Mouse (Mus musculus): ENCODE data around the gene Tsfm. TPM values are rescaled to one million over a fixed set of nuclear protein-coding genes. Genes with fewer than 3 reads are reported as not detected.

The Tsfm gene
- total and polyA plus RNA-seq, 3 experiments, result 53.0 to 88.9 (median 78.0) TPM

GRCm38 (mm10) chr10:127042468-127043115 is 12.0 kb upstream of the Tsfm start:
- peak; percentile 64 for DNase-seq (ENCODE audit: extremely low read depth)
- peaks cover 5% of the 10 kb centered on the region; the same call in 1 of the 2 replicates for H3K79me2 ChIP-seq (replicated peaks; ENCODE audit: control insufficient read depth, extremely low read depth, insufficient read depth, poor library complexity, severe bottlenecking)
- no peaks in the 10 kb centered on the region for H3K27me3 ChIP-seq (replicated peaks)
- peak overlapping the region; percentile 94 for H3K4me2 ChIP-seq (ENCODE audit: insufficient read depth, low read depth, poor library complexity, severe bottlenecking)
- no peak overlapping the region for H3K27ac ChIP-seq (ENCODE audit: insufficient read depth, low read depth)
- H3K4me3 ChIP-seq (replicated peaks in 1 of 3; ENCODE audit: low read depth in 2 of 3, low read length in 2 of 3, poor library complexity in 1 of 3), result peak overlapping the region; percentile 74 to 97 (median 91)
- in situ Hi-C loops (cut with MboI; ENCODE audit: low pct_ligation_motif_present, low pct_unique_long_range_greater_than_20kb, low sequenced_read_pairs), result no loop called here
- H3K4me1 ChIP-seq (ENCODE audit: control insufficient read depth in 1 of 2, insufficient read depth in 2 of 2), result peaks cover 14 to 39% of the 10 kb centered on the region in 2 experiments
- H3K36me3 ChIP-seq (replicated peaks in 1 of 2; ENCODE audit: control insufficient read depth in 1 of 2, insufficient read depth in 1 of 2, low read length in 1 of 2), result peaks cover 16 to 53% of the 10 kb centered on the region in 2 experiments
- no peaks in the 10 kb centered on the region for H3K9me3 ChIP-seq (replicated peaks; ENCODE audit: low read length)
- dilution Hi-C loops (cut with MboI; ENCODE audit: extremely low pct_ligation_motif_present, extremely low pct_unique_long_range_greater_than_20kb, low sequenced_read_pairs), result no loop called here
- H3K9ac ChIP-seq (ENCODE audit: insufficient read depth, low read depth), result peak overlapping the region; percentile 45
- TF ChIP-seq TBP (conservative IDR thresholded peaks at IDR 0.05; ENCODE audit: low read depth, low read length), result peak; percentile 76
- TF ChIP-seq USF2 (conservative IDR thresholded peaks at IDR 0.05; ENCODE audit: low read depth, low read length), result no peak; the same call in 1 of the 2 replicates
- TF ChIP-seq IRF4 (IDR thresholded peaks at IDR 0.05; ENCODE audit: low read depth, low read length), result no peak
- no peak for TF ChIP-seq JUND (conservative IDR thresholded peaks at IDR 0.05; ENCODE audit: low read depth, low read length)
- peak; percentile 40; the same call in 1 of the 2 replicates for TF ChIP-seq HCFC1 (IDR thresholded peaks at IDR 0.05; ENCODE audit: low read depth, low read length)
- TF ChIP-seq NRF1 (IDR thresholded peaks at IDR 0.05; ENCODE audit: low read depth, low read length), result no peak
- no peak for TF ChIP-seq NELFE (IDR thresholded peaks at IDR 0.05; ENCODE audit: low read depth, low read length)
- no peak; the same call in 1 of the 2 replicates for TF ChIP-seq SIN3A (IDR thresholded peaks at IDR 0.05; ENCODE audit: low read length)
- 0 out of 2 replicates have a peak, but pooled peaks have one; percentile 8 for TF ChIP-seq ELF1 (IDR thresholded peaks at IDR 0.05; ENCODE audit: low read depth, low read length)
- no peak for TF ChIP-seq CHD2 (IDR thresholded peaks at IDR 0.05; ENCODE audit: low read length)
- TF ChIP-seq POLR2AphosphoS2 (IDR thresholded peaks at IDR 0.05; ENCODE audit: low read depth, low read length), result peak; percentile 26
- TF ChIP-seq RAD21 (IDR thresholded peaks at IDR 0.05; ENCODE audit: low read depth, low read length), result no peak
- no peak for TF ChIP-seq USF1 (IDR thresholded peaks at IDR 0.05; ENCODE audit: low read depth, low read length)
- TF ChIP-seq MXI1 (IDR thresholded peaks at IDR 0.05; ENCODE audit: low read depth, low read length), result peak; percentile 69; the same call in 1 of the 2 replicates
- TF ChIP-seq SMC3 (IDR thresholded peaks at IDR 0.05; ENCODE audit: low read depth, low read length), result no peak
- TF ChIP-seq ETS1 (conservative IDR thresholded peaks at IDR 0.05; ENCODE audit: low read depth, low read length), result no peak
- no peak for TF ChIP-seq ZKSCAN1 (IDR thresholded peaks at IDR 0.05; ENCODE audit: borderline replicate concordance, low read depth, low read length)
- 0 out of 2 replicates have a peak, but pooled peaks have one; percentile 17 for TF ChIP-seq MEF2A (IDR thresholded peaks at IDR 0.05; ENCODE audit: borderline replicate concordance, low read depth, low read length)
- peak; percentile 35; the same call in 1 of the 2 replicates for TF ChIP-seq TCF12 (IDR thresholded peaks at IDR 0.05; ENCODE audit: low read depth, low read length)
- no peak for TF ChIP-seq PAX5 (IDR thresholded peaks at IDR 0.05; ENCODE audit: low read length)
- TF ChIP-seq ZNF384 (IDR thresholded peaks at IDR 0.05; ENCODE audit: low read depth, low read length), result peak; percentile 83
- no peak for TF ChIP-seq EP300 (IDR thresholded peaks at IDR 0.05; ENCODE audit: low read length)
- peak; percentile 92 for TF ChIP-seq MYC (IDR thresholded peaks at IDR 0.05; ENCODE audit: low read depth, low read length)
- 0 out of 2 replicates have a peak, but pooled peaks have one; percentile 59 for TF ChIP-seq CHD1 (IDR thresholded peaks at IDR 0.05; ENCODE audit: low read depth, low read length)
- TF ChIP-seq ZMIZ1 (IDR thresholded peaks at IDR 0.05; ENCODE audit: low read depth, low read length), result peak; percentile 78; the same call in 1 of the 2 replicates
- no peak for TF ChIP-seq ZC3H11A (IDR thresholded peaks at IDR 0.05; ENCODE audit: low read depth, low read length)
- TF ChIP-seq MAX (IDR thresholded peaks at IDR 0.05; ENCODE audit: low read length), result peak; percentile 69
- TF ChIP-seq RCOR1 (conservative IDR thresholded peaks at IDR 0.05; ENCODE audit: low read depth, low read length), result no peak
- TF ChIP-seq KAT2A (IDR thresholded peaks at IDR 0.05; ENCODE audit: insufficient replicate concordance, low read length), result 0 out of 2 replicates have a peak, but pooled peaks have one; percentile 38
- TF ChIP-seq GABPA (IDR thresholded peaks at IDR 0.05; ENCODE audit: insufficient replicate concordance, low read depth, low read length), result no peak
- no peak for TF ChIP-seq BHLHE40 (IDR thresholded peaks at IDR 0.05; ENCODE audit: low read depth, low read length)
- no peak for TF ChIP-seq MAFK (IDR thresholded peaks at IDR 0.05; ENCODE audit: insufficient replicate concordance, low read length)
- TF ChIP-seq MAZ (IDR thresholded peaks at IDR 0.05; ENCODE audit: low read depth, low read length), result no peak
- no peak for TF ChIP-seq CTCF (conservative IDR thresholded peaks at IDR 0.05 in 1 of 2, IDR thresholded peaks at IDR 0.05 in 1 of 2; ENCODE audit: low read depth in 2 of 2, low read length in 2 of 2)
- no peak for TF ChIP-seq UBTF (IDR thresholded peaks at IDR 0.05; ENCODE audit: low read depth, low read length)
- peak; percentile 46; the same call in 1 of the 2 replicates for TF ChIP-seq POLR2A (IDR thresholded peaks at IDR 0.05; ENCODE audit: low read depth, low read length)
- TF ChIP-seq JUN (IDR thresholded peaks at IDR 0.05; ENCODE audit: insufficient read depth, low read depth, low read length), result no peak
- TF ChIP-seq E2F4 (IDR thresholded peaks at IDR 0.05; ENCODE audit: insufficient replicate concordance, low read depth, low read length), result no peak

All from CH12.LX (cell line).